ENCODE assay signal across 28 mouse cellular contexts in the genomic region with DNA sequence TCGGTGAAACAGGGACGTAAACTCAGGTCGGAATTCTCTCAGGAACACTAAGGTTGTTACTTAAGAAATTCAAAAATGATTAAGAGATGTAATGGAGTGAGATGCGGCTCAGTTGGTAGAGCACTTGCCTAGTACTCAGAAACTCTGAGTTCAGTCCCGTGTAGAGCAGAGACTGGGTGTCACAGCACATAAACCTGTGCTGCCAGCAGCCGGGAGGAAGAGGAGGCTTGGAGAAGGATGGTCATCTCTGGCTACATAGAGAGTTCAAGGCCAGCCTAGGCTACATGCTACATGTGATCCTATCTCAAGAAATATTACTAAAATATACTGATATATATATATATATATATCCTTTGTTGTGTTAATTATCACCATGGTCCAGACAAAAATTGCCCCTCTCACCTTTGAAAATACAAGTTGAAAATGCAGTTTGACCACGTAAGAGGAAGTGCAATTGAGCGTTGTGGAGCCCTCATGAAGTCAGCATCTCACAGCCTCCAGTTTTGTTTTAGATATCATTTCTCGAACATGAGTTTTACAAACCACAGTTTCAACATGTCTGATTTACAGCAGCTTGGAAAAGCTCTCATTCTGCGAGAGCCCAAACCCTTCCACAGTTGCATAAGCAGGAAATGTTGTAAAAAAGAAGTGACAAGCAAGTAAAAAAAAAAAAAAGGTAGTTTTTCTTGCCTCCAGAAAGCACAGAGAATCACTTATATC. TPM values are rescaled to one million over a fixed set of nuclear protein-coding genes. Genes with fewer than 3 reads are reported as not detected.
DNase-seq lines count a peak whose midpoint lies in the region; ATAC-seq and TF ChIP-seq lines count a peak whose summit lies in the region.
"Had no signal": no experiment of that assay in that cellular context is flagged by ENCODE, and none has a peak within 500 bp of the region (broad histone marks: within the 10 kb centered on the region; RNA-seq: fewer than 3 reads in every experiment).

No protein-coding gene starts in this region.

- ATAC-seq in forebrain, postnatal 0 days = no peak
- peak; percentile 87 for ATAC-seq in megakaryocyte progenitor cell, adult 5-6 weeks (replicated peaks; ENCODE audit: poor library complexity)
- no peak for ATAC-seq in hindbrain, postnatal 0 days
- ATAC-seq: inflammation-experienced regulatory T-cells, adult 6 months; midbrain, embryonic 13.5 days; Patski had no signal

- H3K9ac ChIP-seq in forebrain, postnatal 0 days = no peak overlapping the region
- no peak overlapping the region for H3K9ac ChIP-seq in CH12.LX (ENCODE audit: insufficient read depth, low read depth)
- no peak overlapping the region for H3K9ac ChIP-seq in hindbrain, postnatal 0 days (replicated peaks; ENCODE audit: low read length)
- H3K9ac ChIP-seq: heart, embryonic 12.5 days; hindbrain, embryonic 14.5 days; limb, embryonic 12.5 days; liver, embryonic 15.5 days; lung, embryonic 15.5 days; midbrain, embryonic 13.5 days; neural tube, embryonic 15.5 days; stomach, embryonic 15.5 days had no signal

- TF ChIP-seq EP300 in CH12.LX (IDR thresholded peaks at IDR 0.05; ENCODE audit: low read length) = peak; percentile 10; the same call in 1 of the 2 replicates

- no peak for TF ChIP-seq CTCF in forebrain, postnatal 0 days (IDR thresholded peaks at IDR 0.05; ENCODE audit: low read depth)
- no peak for TF ChIP-seq CTCF in CH12.LX (conservative IDR thresholded peaks at IDR 0.05 in 1 of 2, IDR thresholded peaks at IDR 0.05 in 1 of 2; ENCODE audit: low read depth in 2 of 2, low read length in 2 of 2)
- TF ChIP-seq CTCF in brain, embryonic 14.5 days (IDR thresholded peaks at IDR 0.05; ENCODE audit: borderline replicate concordance, extremely low read depth, insufficient read depth, insufficient read length) = no peak
- TF ChIP-seq CTCF in hindbrain, postnatal 0 days (IDR thresholded peaks at IDR 0.05; ENCODE audit: low read depth) = no peak

- no peaks in the 10 kb centered on the region for H3K9me3 ChIP-seq in forebrain, postnatal 0 days (ENCODE audit: low read length)
- no peaks in the 10 kb centered on the region for H3K9me3 ChIP-seq in forebrain, embryonic 10.5 days
- no peaks in the 10 kb centered on the region for H3K9me3 ChIP-seq in CH12.LX (replicated peaks; ENCODE audit: low read length)
- no peaks in the 10 kb centered on the region for H3K9me3 ChIP-seq in hindbrain, postnatal 0 days (ENCODE audit: low read length)
- H3K9me3 ChIP-seq: heart, embryonic 12.5 days; limb, embryonic 12.5 days; liver, embryonic 15.5 days; lung, embryonic 15.5 days; neural tube, embryonic 15.5 days; stomach, embryonic 15.5 days had no signal

- H3K4me1 ChIP-seq in forebrain, postnatal 0 days (ENCODE audit: insufficient read depth) = no peaks in the 10 kb centered on the region; the same call in 1 of the 2 replicates
- H3K4me1 ChIP-seq in forebrain, embryonic 10.5 days = peaks cover 5% of the 10 kb centered on the region; the same call in 1 of the 2 replicates
- H3K4me1 ChIP-seq in CH12.LX (ENCODE audit: control insufficient read depth in 1 of 2, insufficient read depth in 2 of 2) = peaks cover 0 to 8% of the 10 kb centered on the region in 2 experiments; a peak in 1 of 4 replicates
- no peaks in the 10 kb centered on the region for H3K4me1 ChIP-seq in hindbrain, postnatal 0 days (ENCODE audit: insufficient read depth, low read length)
- H3K4me1 ChIP-seq: heart, embryonic 12.5 days; limb, embryonic 12.5 days; liver, embryonic 15.5 days; lung, embryonic 15.5 days; midbrain, embryonic 13.5 days; neural tube, embryonic 15.5 days; stomach, embryonic 15.5 days had no signal

- no peak for TF ChIP-seq POLR2A in CH12.LX (IDR thresholded peaks at IDR 0.05; ENCODE audit: low read depth, low read length)
- TF ChIP-seq POLR2A in brain, embryonic 14.5 days (IDR thresholded peaks at IDR 0.05; ENCODE audit: borderline replicate concordance, extremely low read depth, insufficient read depth, insufficient read length, poor library complexity, severe bottlenecking) = no peak

- H3K27ac ChIP-seq in forebrain, postnatal 0 days (ENCODE audit: low read depth, low read length) = no peak overlapping the region
- no peak overlapping the region for H3K27ac ChIP-seq in forebrain, embryonic 10.5 days
- no peak overlapping the region for H3K27ac ChIP-seq in CH12.LX (ENCODE audit: insufficient read depth, low read depth)
- H3K27ac ChIP-seq in hindbrain, postnatal 0 days = no peak overlapping the region
- H3K27ac ChIP-seq: hindbrain, embryonic 14.5 days; left cerebral cortex, adult 2 months; limb, embryonic 12.5 days; liver, embryonic 15.5 days; lung, embryonic 15.5 days; midbrain, embryonic 13.5 days; neural tube, embryonic 15.5 days; stomach, embryonic 15.5 days had no signal

- in situ Hi-C loops in CH12.LX (cut with MboI; ENCODE audit: low pct_ligation_motif_present, low pct_unique_long_range_greater_than_20kb, low sequenced_read_pairs) = no loop called here

- DNase-seq in forebrain, postnatal 0 days = peak; percentile 11
- DNase-seq in forebrain, embryonic 10.5 days (ENCODE audit: extremely low spot score, low spot score) = no peak
- DNase-seq in CH12.LX (ENCODE audit: extremely low read depth) = peak; percentile 51
- DNase-seq in brain, embryonic 14.5 days (ENCODE audit: low read depth) = peak; percentile 44
- DNase-seq in embryo, embryonic 9.5 days (ENCODE audit: extremely low spot score) = no peak
- no peak for DNase-seq in hindbrain, postnatal 0 days (ENCODE audit: low spot score)
- DNase-seq: adrenal gland, postnatal 25 days; cerebellum, adult 18-20 months; cerebellum, postnatal 10 days; heart, postnatal 4 days; kidney, adult 11 months; kidney, postnatal 25 days; retina, postnatal 1 day; right cerebral cortex, postnatal 14 days had no signal

- H3K4me3 ChIP-seq in forebrain, postnatal 0 days (ENCODE audit: low read depth, low read length) = no peak overlapping the region
- no peak overlapping the region for H3K4me3 ChIP-seq in forebrain, embryonic 10.5 days
- H3K4me3 ChIP-seq in CH12.LX (replicated peaks in 1 of 3; ENCODE audit: low read depth in 2 of 3, low read length in 2 of 3, poor library complexity in 1 of 3) = no peak overlapping the region
- H3K4me3 ChIP-seq in hindbrain, postnatal 0 days (ENCODE audit: low read length) = no peak overlapping the region
- H3K4me3 ChIP-seq: heart, embryonic 12.5 days; left cerebral cortex, adult 2 months; limb, embryonic 12.5 days; liver, embryonic 15.5 days; lung, embryonic 15.5 days; megakaryocyte, embryonic 14.5 days; midbrain, embryonic 13.5 days; neural tube, embryonic 15.5 days; stomach, embryonic 15.5 days had no signal

- dilution Hi-C loops in CH12.LX (cut with MboI; ENCODE audit: extremely low pct_ligation_motif_present, extremely low pct_unique_long_range_greater_than_20kb, low sequenced_read_pairs) = no loop called here

- H3K4me2 ChIP-seq in forebrain, postnatal 0 days (ENCODE audit: low read depth) = no peak overlapping the region
- no peak overlapping the region for H3K4me2 ChIP-seq in CH12.LX (ENCODE audit: insufficient read depth, low read depth, poor library complexity, severe bottlenecking)
- H3K4me2 ChIP-seq in hindbrain, postnatal 0 days (ENCODE audit: low read depth, low read length) = no peak overlapping the region
- H3K4me2 ChIP-seq: heart, embryonic 12.5 days; hindbrain, embryonic 14.5 days; limb, embryonic 12.5 days; liver, embryonic 15.5 days; lung, embryonic 15.5 days; midbrain, embryonic 13.5 days; neural tube, embryonic 15.5 days; stomach, embryonic 15.5 days had no signal

- H3K79me2 ChIP-seq in CH12.LX (replicated peaks; ENCODE audit: control insufficient read depth, extremely low read depth, insufficient read depth, poor library complexity, severe bottlenecking) = no peaks in the 10 kb centered on the region

- WGBS in forebrain, postnatal 0 days = 86% methylated on average over 10 of the region's 10 CpGs
- WGBS in forebrain, embryonic 10.5 days = 95% methylated on average over 10 of the region's 10 CpGs
- 93% methylated on average over 10 of the region's 10 CpGs for WGBS in hindbrain, postnatal 0 days

- no peak for TF ChIP-seq RAD21 in CH12.LX (IDR thresholded peaks at IDR 0.05; ENCODE audit: low read depth, low read length)

- H3K27me3 ChIP-seq in forebrain, postnatal 0 days (ENCODE audit: insufficient read depth, low read length) = no peaks in the 10 kb centered on the region
- H3K27me3 ChIP-seq in forebrain, embryonic 10.5 days (ENCODE audit: poor library complexity, severe bottlenecking) = no peaks in the 10 kb centered on the region
- no peaks in the 10 kb centered on the region for H3K27me3 ChIP-seq in CH12.LX (replicated peaks)
- no peaks in the 10 kb centered on the region for H3K27me3 ChIP-seq in hindbrain, postnatal 0 days (ENCODE audit: insufficient read depth, low read length)
- H3K27me3 ChIP-seq: heart, embryonic 12.5 days; limb, embryonic 12.5 days; liver, embryonic 15.5 days; lung, embryonic 15.5 days; megakaryocyte, embryonic 14.5 days; midbrain, embryonic 13.5 days; neural tube, embryonic 15.5 days; Patski; stomach, embryonic 15.5 days had no signal

- H3K36me3 ChIP-seq in forebrain, postnatal 0 days (ENCODE audit: insufficient read depth) = no peaks in the 10 kb centered on the region
- no peaks in the 10 kb centered on the region for H3K36me3 ChIP-seq in forebrain, embryonic 10.5 days (replicated peaks)
- H3K36me3 ChIP-seq in CH12.LX (replicated peaks in 1 of 2; ENCODE audit: control insufficient read depth in 1 of 2, insufficient read depth in 1 of 2, low read length in 1 of 2) = no peaks in the 10 kb centered on the region
- H3K36me3 ChIP-seq in hindbrain, postnatal 0 days (ENCODE audit: insufficient read depth, low read length) = no peaks in the 10 kb centered on the region
- H3K36me3 ChIP-seq: G1E; heart, embryonic 12.5 days; limb, embryonic 12.5 days; liver, embryonic 15.5 days; lung, embryonic 15.5 days; midbrain, embryonic 13.5 days; neural tube, embryonic 15.5 days; stomach, embryonic 15.5 days had no signal

TF ChIP-seq in CH12.LX, 34 proteins besides CTCF, POLR2A, EP300 and RAD21 (continues in another document):
- TF ChIP-seq CHD2 (IDR thresholded peaks at IDR 0.05; ENCODE audit: low read length) (no peak), ZNF384 (IDR thresholded peaks at IDR 0.05; ENCODE audit: low read depth, low read length) (peak; percentile 38; the same call in 1 of the 2 replicates), SMC3 (IDR thresholded peaks at IDR 0.05; ENCODE audit: low read depth, low read length) (no peak)

RNA-seq across cellular contexts. Expression of gene Sox5, which starts 50.4 kb away (rescaled TPM):
- 31.6 and 48.0 TPM in 2 replicates for total RNA-seq in forebrain, postnatal 0 days (2014; rRNA removed)
- 44.7 and 62.8 TPM in 2 replicates for polyA plus RNA-seq in forebrain, postnatal 0 days (2015; fragmentation: Nextera tagmentation; extraction: Ambion mirVana)
- 66.2 and 67.3 TPM in 2 replicates for polyA plus RNA-seq in forebrain, embryonic 10.5 days (2016; fragmentation: Nextera tagmentation; extraction: Ambion mirVana)
- total RNA-seq in CH12.LX (2012; rRNA removed) (0.08 and 0.21 TPM in 2 replicates), CH12.LX (2014; rRNA removed) (0.46 and 0.90 TPM in 2 replicates)
- 0.29 and 0.47 TPM in 2 replicates for polyA plus RNA-seq in CH12.LX (2012; ENCODE audit: insufficient read length, low read depth)
- polyA plus RNA-seq in brain, embryonic 14.5 days (2012; rRNA removed) = 30.3 and 40.8 TPM in 2 replicates
- total RNA-seq in megakaryocyte progenitor cell, adult 5-6 weeks (2015) = 0.10 TPM in 1 of 2 replicates, not detected in the other
- total RNA-seq in megakaryocyte progenitor cell, adult 5-6 weeks (2017) = 0.17 TPM in 1 of 2 replicates, not detected in the other
- total RNA-seq in hindbrain, postnatal 0 days (2014; rRNA removed) = 12.3 and 26.2 TPM in 2 replicates
- polyA plus RNA-seq in hindbrain, postnatal 0 days (2015; fragmentation: Nextera tagmentation; extraction: Ambion mirVana) = 32.9 and 35.1 TPM in 2 replicates
- polyA plus RNA-seq: G1E had no signal

Comparison
In these comparisons a context has a peak if more than half of its experiments do, and no peak if none do; other contexts are left out.
1. DNase-seq: peak in forebrain, postnatal 0 days (single experiment), CH12.LX (single experiment) and brain, embryonic 14.5 days (single experiment); none in forebrain, embryonic 10.5 days (single experiment), embryo, embryonic 9.5 days (single experiment) and hindbrain, postnatal 0 days (single experiment).
2. RNA of gene Sox5, which starts 50.4 kb away (polyA plus RNA-seq): 66.2 to 67.3 TPM in forebrain, embryonic 10.5 days, 44.7 to 62.8 TPM in forebrain, postnatal 0 days, 32.9 to 35.1 TPM in hindbrain, postnatal 0 days and 30.3 to 40.8 TPM in brain, embryonic 14.5 days; 0.29 to 0.47 TPM in CH12.LX; every median in the first group is over 10 times any median in the second.